Mouse (Mus musculus): Measurements from ENCODE around the gene Isg20l2. TPM values are rescaled to one million over a fixed set of nuclear protein-coding genes. Genes with fewer than 3 reads are reported as not detected.

Isg20l2 gene
- polyA plus RNA-seq, 1 experiment from 2014 or later: 24.9 TPM

DNA sequence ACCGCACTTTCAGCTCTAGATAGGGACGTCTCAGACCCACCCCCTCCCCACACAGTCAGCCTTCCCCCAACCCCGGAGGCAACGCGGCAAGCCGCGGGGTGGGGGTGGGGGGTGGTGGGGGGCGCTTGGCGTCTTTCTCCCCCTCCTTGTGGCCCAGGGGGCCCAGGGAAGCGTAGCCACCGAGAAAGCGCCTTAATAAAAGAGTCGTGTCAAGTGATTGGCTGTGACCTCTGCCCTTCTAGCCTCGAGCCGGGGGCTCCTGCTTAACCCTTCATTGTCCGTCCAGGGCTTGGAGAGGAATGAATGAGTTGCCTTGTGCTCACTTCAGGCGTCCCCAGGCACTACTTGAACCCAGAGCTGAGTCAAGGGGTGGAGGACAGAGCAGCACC is 17.7 kb downstream of the Isg20l2 start:
- Histone ChIP-seq H3K36me3 (ENCODE audit: control insufficient read depth, insufficient read depth, low read length) (no peaks in the 10 kb centered on the region), H3K9ac (ENCODE audit: low read depth, low read length) (peak overlapping the region; percentile 47; the same call in 1 of the 2 replicates), H3K27ac (ENCODE audit: low read length) (no peak overlapping the region), H3K4me1 (ENCODE audit: control insufficient read depth, insufficient read depth, low read length) (peaks cover 31% of the 10 kb centered on the region), H3K27me3 (ENCODE audit: control insufficient read depth, insufficient read depth, low read depth, low read length) (no peaks in the 10 kb centered on the region; the same call in 1 of the 2 replicates), H3K4me2 (ENCODE audit: low read length) (peak overlapping the region; percentile 61), H3K4me3 (ENCODE audit: low read depth, low read length) (peak overlapping the region; percentile 27), H3K9me3 (replicated peaks; ENCODE audit: control insufficient read depth, low read length, poor library complexity, severe bottlenecking) (no peaks in the 10 kb centered on the region)
- WGBS: under 1% methylated on average over 17 of the region's 17 CpGs
- no peak for ATAC-seq

GRCm38 (mm10) chr3:87948378-87949265 is 18.5 kb downstream of the Isg20l2 start, which contains the start of gene Crabp2:
TSS of gene Crabp2 (plus strand) at chr3:87948666.
- 4% methylated on average over 35 of the region's 35 CpGs for WGBS
- Histone ChIP-seq H3K36me3 (ENCODE audit: control insufficient read depth, insufficient read depth, low read length) (no peaks in the 10 kb centered on the region), H3K4me1 (ENCODE audit: control insufficient read depth, insufficient read depth, low read length) (peaks cover 31% of the 10 kb centered on the region), H3K9ac (ENCODE audit: low read depth, low read length) (peak within 1 kb of the TSS; percentile 47), H3K4me3 (ENCODE audit: low read depth, low read length) (peak within 1 kb of the TSS; percentile 27), H3K9me3 (replicated peaks; ENCODE audit: control insufficient read depth, low read length, poor library complexity, severe bottlenecking) (no peaks in the 10 kb centered on the region), H3K27me3 (ENCODE audit: control insufficient read depth, insufficient read depth, low read depth, low read length) (no peaks in the 10 kb centered on the region; the same call in 1 of the 2 replicates), H3K27ac (ENCODE audit: low read length) (no peak within 1 kb of the TSS), H3K4me2 (ENCODE audit: low read length) (peak within 1 kb of the TSS; percentile 61)
- ATAC-seq: no peak

DNA sequence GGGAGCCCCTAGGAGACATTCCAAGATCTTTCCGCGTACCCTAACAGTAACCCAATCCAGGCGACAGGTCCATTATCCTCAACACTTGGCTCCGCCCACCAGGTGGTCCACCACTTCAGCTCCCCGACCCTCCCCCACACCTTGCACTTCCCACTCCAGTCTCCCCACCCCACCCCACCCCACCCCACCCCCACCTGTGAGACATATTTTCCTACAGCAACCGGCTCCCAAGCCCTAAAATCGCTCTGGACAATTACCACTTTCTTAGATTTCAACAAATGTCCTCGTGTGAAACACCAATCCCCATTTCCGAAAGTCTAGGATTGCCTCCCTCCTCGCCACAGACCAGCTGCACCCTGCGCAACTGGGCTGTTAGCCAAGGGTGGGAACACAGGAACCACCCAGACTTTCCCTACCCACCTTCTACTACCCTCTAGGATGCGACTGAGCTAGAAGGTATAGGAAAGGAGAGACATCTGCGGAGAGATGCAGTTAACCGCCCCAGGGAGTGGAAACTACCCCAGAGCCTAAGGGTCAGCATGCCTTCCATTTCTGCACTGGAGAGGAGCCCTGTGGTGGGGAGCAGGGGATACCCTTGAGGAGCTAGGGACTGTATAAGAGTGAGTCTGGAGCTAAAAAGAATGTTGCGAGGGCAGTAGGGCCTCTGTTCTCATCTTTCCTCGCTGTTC is 19.3 kb downstream of the Isg20l2 start:
- 17% methylated on average over 16 of the region's 16 CpGs for whole genome bisulfite sequencing
- Histone ChIP-seq H3K9me3 (replicated peaks; ENCODE audit: control insufficient read depth, low read length, poor library complexity, severe bottlenecking) (no peaks in the 10 kb centered on the region), H3K4me2 (ENCODE audit: low read length) (peak overlapping the region; percentile 61; the same call in 1 of the 2 replicates), H3K27ac (ENCODE audit: low read length) (no peak overlapping the region), H3K36me3 (ENCODE audit: control insufficient read depth, insufficient read depth, low read length) (no peaks in the 10 kb centered on the region), H3K9ac (ENCODE audit: low read depth, low read length) (no peak overlapping the region), H3K4me3 (ENCODE audit: low read depth, low read length) (0 out of 2 replicates have a peak overlapping the region, but pooled peaks have one; percentile 27), H3K4me1 (ENCODE audit: control insufficient read depth, insufficient read depth, low read length) (peaks cover 31% of the 10 kb centered on the region), H3K27me3 (ENCODE audit: control insufficient read depth, insufficient read depth, low read depth, low read length) (no peaks in the 10 kb centered on the region; the same call in 1 of the 2 replicates)
- no peak for ATAC-seq

DNA sequence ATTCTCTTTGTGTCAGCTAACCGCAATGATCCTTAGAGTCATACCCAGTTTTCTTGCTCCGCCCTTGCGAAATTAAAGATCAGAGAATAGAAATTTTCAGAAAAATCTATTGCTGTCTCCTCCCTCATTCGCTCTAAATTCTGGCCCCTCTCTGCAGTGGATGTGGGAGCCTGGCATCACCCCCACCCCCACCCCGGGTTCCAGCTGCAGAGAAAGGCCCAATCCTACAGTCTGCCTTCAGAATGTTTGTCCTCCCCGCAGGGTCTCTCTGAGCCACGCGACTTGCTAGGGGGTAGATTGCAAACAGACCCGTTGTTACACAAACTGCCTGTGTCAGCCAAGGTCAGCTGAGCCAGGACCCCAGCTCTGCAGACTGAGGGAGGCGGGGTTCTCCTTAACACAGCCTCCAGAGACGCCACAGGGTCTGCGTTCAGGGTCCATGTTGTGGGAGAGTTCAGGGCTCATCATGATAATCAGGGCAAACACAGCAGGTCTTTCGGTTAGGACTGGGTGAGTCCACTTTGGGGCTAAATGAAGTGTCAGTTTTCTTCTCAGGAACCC is 19.9 kb downstream of the Isg20l2 start:
- Histone ChIP-seq H3K27ac (ENCODE audit: low read length) (no peak overlapping the region), H3K4me3 (ENCODE audit: low read depth, low read length) (no peak overlapping the region), H3K4me1 (ENCODE audit: control insufficient read depth, insufficient read depth, low read length) (peaks cover 31% of the 10 kb centered on the region), H3K27me3 (ENCODE audit: control insufficient read depth, insufficient read depth, low read depth, low read length) (no peaks in the 10 kb centered on the region; the same call in 1 of the 2 replicates), H3K9ac (ENCODE audit: low read depth, low read length) (no peak overlapping the region), H3K36me3 (ENCODE audit: control insufficient read depth, insufficient read depth, low read length) (no peaks in the 10 kb centered on the region), H3K9me3 (replicated peaks; ENCODE audit: control insufficient read depth, low read length, poor library complexity, severe bottlenecking) (no peaks in the 10 kb centered on the region), H3K4me2 (ENCODE audit: low read length) (no peak overlapping the region)
- WGBS: 9% methylated on average over 13 of the region's 13 CpGs
- no peak for ATAC-seq

DNA sequence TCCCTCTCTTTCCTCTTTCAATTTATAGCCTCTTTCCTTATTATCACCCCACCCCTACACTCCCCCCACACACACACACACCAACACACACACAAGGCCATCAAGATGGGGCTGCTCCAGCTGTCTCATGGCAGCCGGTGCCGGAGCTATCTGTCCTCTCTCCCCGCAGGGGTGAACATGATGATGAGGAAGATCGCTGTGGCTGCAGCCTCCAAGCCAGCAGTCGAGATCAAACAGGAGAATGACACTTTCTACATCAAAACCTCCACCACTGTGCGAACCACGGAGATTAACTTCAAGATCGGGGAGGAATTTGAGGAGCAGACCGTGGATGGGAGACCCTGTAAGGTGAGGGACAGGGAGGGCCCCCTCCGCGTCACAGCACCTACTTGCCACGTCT is 21.8 kb downstream of the Isg20l2 start:
- 0 out of 2 replicates have a peak overlapping the region, but pooled peaks have one; percentile 7 for H3K4me3 ChIP-seq (ENCODE audit: low read depth, low read length)
- no peaks in the 10 kb centered on the region; the same call in 1 of the 2 replicates for H3K27me3 ChIP-seq (ENCODE audit: control insufficient read depth, insufficient read depth, low read depth, low read length)
- H3K36me3 ChIP-seq (ENCODE audit: control insufficient read depth, insufficient read depth, low read length): no peaks in the 10 kb centered on the region
- 16% methylated on average over 12 of the region's 12 CpGs for WGBS
- peaks cover 26% of the 10 kb centered on the region for H3K4me1 ChIP-seq (ENCODE audit: control insufficient read depth, insufficient read depth, low read length)
- no peaks in the 10 kb centered on the region for H3K9me3 ChIP-seq (replicated peaks; ENCODE audit: control insufficient read depth, low read length, poor library complexity, severe bottlenecking)
- no peak overlapping the region for H3K9ac ChIP-seq (ENCODE audit: low read depth, low read length)
- no peak for ATAC-seq
- peak overlapping the region; percentile 43 for H3K4me2 ChIP-seq (ENCODE audit: low read length)
- no peak overlapping the region for H3K27ac ChIP-seq (ENCODE audit: low read length)

DNA sequence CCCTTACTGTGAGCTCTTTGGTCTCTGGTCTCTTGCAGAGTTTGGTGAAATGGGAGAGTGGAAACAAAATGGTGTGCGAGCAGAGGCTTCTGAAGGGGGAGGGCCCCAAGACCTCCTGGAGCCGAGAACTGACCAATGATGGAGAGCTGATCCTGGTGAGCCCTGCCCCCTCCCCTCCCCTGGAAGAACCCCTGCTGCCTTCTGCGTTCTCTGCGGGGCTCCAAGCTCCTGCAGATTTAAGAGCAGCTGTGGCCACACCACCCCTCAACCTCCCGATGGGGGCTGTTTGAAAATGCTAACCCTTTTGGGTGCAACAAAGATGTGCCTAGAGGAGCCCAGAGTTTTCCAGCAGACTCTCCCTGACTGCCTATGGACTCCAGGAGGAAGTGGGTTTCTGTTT is 22.3 kb downstream of the Isg20l2 start:
- peak overlapping the region; percentile 37; the same call in 1 of the 2 replicates for H3K9ac ChIP-seq (ENCODE audit: low read depth, low read length)
- H3K27me3 ChIP-seq (ENCODE audit: control insufficient read depth, insufficient read depth, low read depth, low read length): no peaks in the 10 kb centered on the region; the same call in 1 of the 2 replicates
- 0 out of 2 replicates have a peak, but pooled peaks have one; percentile 32 for ATAC-seq
- WGBS: 8% methylated on average over 5 of the region's 5 CpGs
- peak overlapping the region; percentile 7; the same call in 1 of the 2 replicates for H3K4me3 ChIP-seq (ENCODE audit: low read depth, low read length)
- H3K4me2 ChIP-seq (ENCODE audit: low read length): peak overlapping the region; percentile 43
- H3K4me1 ChIP-seq (ENCODE audit: control insufficient read depth, insufficient read depth, low read length): peaks cover 22% of the 10 kb centered on the region
- no peak overlapping the region for H3K27ac ChIP-seq (ENCODE audit: low read length)
- H3K9me3 ChIP-seq (replicated peaks; ENCODE audit: control insufficient read depth, low read length, poor library complexity, severe bottlenecking): no peaks in the 10 kb centered on the region
- no peaks in the 10 kb centered on the region for H3K36me3 ChIP-seq (ENCODE audit: control insufficient read depth, insufficient read depth, low read length)

GRCm38 (mm10) chr3:87958056-87958455 is 27.9 kb downstream of the Isg20l2 start:
- H3K9me3 ChIP-seq (replicated peaks; ENCODE audit: control insufficient read depth, low read length, poor library complexity, severe bottlenecking): no peaks in the 10 kb centered on the region
- no peak overlapping the region for H3K4me2 ChIP-seq (ENCODE audit: low read length)
- ATAC-seq: no peak
- no peaks in the 10 kb centered on the region for H3K27me3 ChIP-seq (ENCODE audit: control insufficient read depth, insufficient read depth, low read depth, low read length)
- H3K9ac ChIP-seq (ENCODE audit: low read depth, low read length): no peak overlapping the region
- H3K27ac ChIP-seq (ENCODE audit: low read length): no peak overlapping the region
- 6% methylated on average over 1 of the region's 1 CpGs for WGBS
- no peak overlapping the region for H3K4me3 ChIP-seq (ENCODE audit: low read depth, low read length)
- H3K36me3 ChIP-seq (ENCODE audit: control insufficient read depth, insufficient read depth, low read length): no peaks in the 10 kb centered on the region
- no peaks in the 10 kb centered on the region for H3K4me1 ChIP-seq (ENCODE audit: control insufficient read depth, insufficient read depth, low read length)

DNA sequence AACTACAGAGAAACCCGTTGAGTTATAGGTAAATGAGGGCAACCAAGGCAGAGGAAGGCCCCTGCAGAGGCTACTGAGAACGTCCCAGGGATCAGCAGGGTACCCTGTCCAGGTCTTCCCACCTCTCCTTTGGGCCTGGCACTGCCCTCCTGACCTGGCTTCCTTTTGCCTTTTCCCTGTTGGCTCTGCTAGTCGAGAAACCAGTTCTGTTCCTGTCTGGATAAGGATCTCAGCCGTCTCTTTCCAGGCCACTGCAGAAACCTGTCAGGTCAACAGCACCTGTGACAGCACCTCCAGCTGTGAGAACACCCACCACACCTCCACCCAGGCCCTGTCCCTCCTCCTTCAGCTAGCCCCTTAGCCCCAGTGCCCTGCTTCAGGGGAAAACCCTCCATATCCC is 28.4 kb downstream of the Isg20l2 start:
- Histone ChIP-seq H3K9me3 (replicated peaks; ENCODE audit: control insufficient read depth, low read length, poor library complexity, severe bottlenecking) (no peaks in the 10 kb centered on the region), H3K36me3 (ENCODE audit: control insufficient read depth, insufficient read depth, low read length) (no peaks in the 10 kb centered on the region), H3K4me2 (ENCODE audit: low read length) (no peak overlapping the region), H3K4me3 (ENCODE audit: low read depth, low read length) (no peak overlapping the region), H3K4me1 (ENCODE audit: control insufficient read depth, insufficient read depth, low read length) (no peaks in the 10 kb centered on the region), H3K9ac (ENCODE audit: low read depth, low read length) (no peak overlapping the region), H3K27me3 (ENCODE audit: control insufficient read depth, insufficient read depth, low read depth, low read length) (no peaks in the 10 kb centered on the region), H3K27ac (ENCODE audit: low read length) (no peak overlapping the region)
- 22% methylated on average over 4 of the region's 4 CpGs for WGBS
- ATAC-seq: no peak
